Mouse (Mus musculus) heart, embryonic 11.5 days (tissue): ENCODE results near the gene Tpp2. TPM values are rescaled to one million over a fixed set of nuclear protein-coding genes. Genes with fewer than 3 reads are reported as not detected.
"Not testable (repeated sequence)": the region's sequence is repeated elsewhere in the genome, so short reads cannot be mapped to it uniquely, and the experiment has no call there.

Experiments used
- ATAC-seq: fragments of 200-750 bp; cut with Nextera tagmentation; replicated peaks from 2 replicates; pipeline ENCODE4 v1.8.0; 2017; ENCODE audit warnings: moderate library complexity; ENCODE audit not compliant: insufficient number of reproducible peaks, low FRiP score, low TSS enrichment
- H3K27ac ChIP-seq: fragments of 300-500 bp; sonication (generic); 2 replicates; pipeline ENCODE4 v1.5.1; 2014; ENCODE audit warnings: mild to moderate bottlenecking, low read depth, low read length
- H3K27me3 ChIP-seq: fragments of 300-500 bp; sonication (generic); 2 replicates; pipeline ENCODE4 v1.6.1; 2014; ENCODE audit warnings: mild to moderate bottlenecking, low read length, mixed read lengths; ENCODE audit not compliant: control insufficient read depth, insufficient read depth
- H3K36me3 ChIP-seq: fragments of 300-500 bp; sonication (generic); 2 replicates; pipeline ENCODE4 v1.6.1; 2014; ENCODE audit warnings: mild to moderate bottlenecking, low read length, moderate library complexity, mixed read lengths; ENCODE audit not compliant: control insufficient read depth, insufficient read depth
- H3K4me1 ChIP-seq: fragments of 300-500 bp; sonication (generic); 2 replicates; pipeline ENCODE4 v1.6.1; 2014; ENCODE audit warnings: low read length; ENCODE audit not compliant: control insufficient read depth, insufficient read depth
- H3K4me2 ChIP-seq: fragments of 300-500 bp; sonication (generic); 2 replicates; pipeline ENCODE4 v1.6.1; 2014; ENCODE audit warnings: mild to moderate bottlenecking, moderate library complexity
- H3K4me3 ChIP-seq: fragments of 300-500 bp; sonication (generic); 2 replicates; pipeline ENCODE4 v1.5.1; 2014; ENCODE audit warnings: low read depth, low read length
- H3K9ac ChIP-seq: fragments of 300-500 bp; sonication (generic); 2 replicates; pipeline ENCODE4 v1.6.1; 2014; ENCODE audit warnings: mild to moderate bottlenecking, low read depth, low read length, moderate library complexity
- H3K9me3 ChIP-seq: fragments of 300-500 bp; sonication (generic); replicated peaks from 2 replicates; pipeline ENCODE4 v1.6.1; 2016; ENCODE audit warnings: low read length; ENCODE audit not compliant: control insufficient read depth
- WGBS: fragments of 180-500 bp; shearing (Covaris S2); extraction: QIAGEN DNeasy Blood & Tissue Kit; methylation state at CpG from one replicate; pipeline ENCODE4 v1.1.7; 2014; ENCODE audit not compliant: insufficient replicate concordance; 5-methylcytosine and 5-hydroxymethylcytosine counted together
- polyA plus RNA-seq: library from polyadenylated mRNA; unstranded; fragments of >200 nt; fragmentation: Nextera tagmentation; extraction: Ambion mirVana; gene quantifications from 2 replicates; pipeline ENCODE4 v1.2.1, GENCODE M21; 2014

Gene Tpp2
- 54.1 and 57.0 TPM in 2 replicates for polyA plus RNA-seq

GRCm38 (mm10) chr1:43933488-43934415 is at the start of gene Tpp2:
Gene Tpp2 (plus strand): TSS chr1:43933647.
- peak within 1 kb of the TSS; percentile 94 for H3K27ac ChIP-seq
- ATAC-seq: peak; percentile 100
- no peaks in the 10 kb centered on the region for H3K9me3 ChIP-seq
- H3K4me1 ChIP-seq: peaks cover 5% of the 10 kb centered on the region
- no peaks in the 10 kb centered on the region for H3K36me3 ChIP-seq
- H3K9ac ChIP-seq: peak within 1 kb of the TSS; percentile 99
- peak within 1 kb of the TSS; percentile 77 for H3K4me2 ChIP-seq
- peak within 1 kb of the TSS; percentile 100 for H3K4me3 ChIP-seq
- H3K27me3 ChIP-seq: no peaks in the 10 kb centered on the region
- WGBS: under 1% methylated on average over 81 of the region's 81 CpGs

DNA sequence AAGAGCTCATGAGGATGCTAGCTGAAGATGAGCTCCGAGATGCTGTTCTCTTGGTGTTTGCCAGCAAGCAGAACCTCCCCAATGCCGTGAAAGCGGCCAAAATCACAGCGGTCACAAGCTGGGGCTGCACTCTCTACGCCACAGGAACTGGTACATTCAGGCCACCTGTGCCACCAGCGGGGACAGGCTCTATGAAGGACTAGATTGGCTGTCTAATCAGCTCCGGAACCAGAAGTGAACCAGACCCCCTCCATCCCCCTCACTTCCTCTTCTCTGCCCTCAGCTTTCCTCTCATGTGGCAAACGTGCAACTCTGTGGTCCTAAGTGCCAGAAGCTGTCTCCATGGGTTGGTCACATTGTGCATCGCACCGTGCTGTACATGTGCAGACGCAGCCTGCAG is 45.1 kb upstream of the Tpp2 start:
- H3K4me3 ChIP-seq, H3K4me1 ChIP-seq, H3K9me3 ChIP-seq, H3K36me3 ChIP-seq, H3K4me2 ChIP-seq, ATAC-seq, H3K9ac ChIP-seq, H3K27ac ChIP-seq, H3K27me3 ChIP-seq: not testable (repeated sequence)
- WGBS: 82% methylated on average over 11 of the region's 11 CpGs

DNA sequence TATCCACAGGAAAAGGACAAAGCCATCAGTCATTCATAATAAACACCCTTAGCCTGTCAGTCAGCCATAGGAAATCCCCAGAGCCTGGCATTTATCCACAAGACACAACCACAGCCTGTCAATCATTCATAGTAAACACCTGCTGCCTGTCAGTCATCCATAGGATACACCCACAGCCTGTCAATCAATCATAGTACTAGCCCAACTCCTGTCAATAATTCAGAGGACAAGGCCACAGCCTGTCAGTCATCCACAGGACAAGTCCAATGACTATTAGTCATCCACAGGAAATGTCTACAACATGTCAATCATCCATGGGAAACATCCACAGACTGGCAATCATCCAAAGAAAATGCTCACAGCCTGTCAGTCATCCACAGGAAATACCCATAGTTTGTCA is 37.7 kb upstream of the Tpp2 start:
- ATAC-seq: no peak
- Histone ChIP-seq H3K27me3 (no peaks in the 10 kb centered on the region), H3K4me2 (no peak overlapping the region), H3K27ac (no peak overlapping the region), H3K36me3 (no peaks in the 10 kb centered on the region), H3K9me3 (no peaks in the 10 kb centered on the region), H3K4me3 (no peak overlapping the region), H3K9ac (no peak overlapping the region), H3K4me1 (no peaks in the 10 kb centered on the region)

GRCm38 (mm10) chr1:43897131-43897530 is 36.3 kb upstream of the Tpp2 start:
- WGBS: 71% methylated on average over 2 of the region's 2 CpGs
- no peak for ATAC-seq
- H3K9me3 ChIP-seq: no peaks in the 10 kb centered on the region

DNA sequence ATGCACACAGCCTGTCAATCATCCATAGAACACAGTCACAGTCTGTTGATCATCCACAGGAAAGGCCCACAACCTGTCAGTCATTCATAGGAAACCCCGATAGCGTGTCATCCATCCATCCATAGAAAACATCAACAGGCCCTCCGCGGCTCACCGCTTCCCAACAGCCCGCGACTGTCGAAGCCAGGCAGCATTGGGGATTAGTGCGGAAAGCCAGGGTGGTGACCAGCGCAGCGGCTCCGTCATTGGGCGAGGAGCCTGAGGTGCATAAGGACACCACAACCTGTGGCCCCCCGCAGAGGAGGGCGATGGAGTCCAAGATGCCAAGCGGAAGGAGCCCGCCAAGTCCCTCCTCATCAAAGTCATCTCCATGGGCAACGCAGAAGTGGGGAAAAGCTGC is 35.5 kb upstream of the Tpp2 start:
- H3K27ac ChIP-seq: no peak overlapping the region

More at GRCm38 (mm10) chr1:43897131-43897530, 36.3 kb upstream of the Tpp2 start:
- no peak overlapping the region for H3K4me2 ChIP-seq
- no peaks in the 10 kb centered on the region for H3K27me3 ChIP-seq
- H3K9ac ChIP-seq: no peak overlapping the region
- no peaks in the 10 kb centered on the region for H3K36me3 ChIP-seq
- no peaks in the 10 kb centered on the region for H3K4me1 ChIP-seq
- no peak overlapping the region for H3K27ac ChIP-seq
- no peak overlapping the region for H3K4me3 ChIP-seq

DNA sequence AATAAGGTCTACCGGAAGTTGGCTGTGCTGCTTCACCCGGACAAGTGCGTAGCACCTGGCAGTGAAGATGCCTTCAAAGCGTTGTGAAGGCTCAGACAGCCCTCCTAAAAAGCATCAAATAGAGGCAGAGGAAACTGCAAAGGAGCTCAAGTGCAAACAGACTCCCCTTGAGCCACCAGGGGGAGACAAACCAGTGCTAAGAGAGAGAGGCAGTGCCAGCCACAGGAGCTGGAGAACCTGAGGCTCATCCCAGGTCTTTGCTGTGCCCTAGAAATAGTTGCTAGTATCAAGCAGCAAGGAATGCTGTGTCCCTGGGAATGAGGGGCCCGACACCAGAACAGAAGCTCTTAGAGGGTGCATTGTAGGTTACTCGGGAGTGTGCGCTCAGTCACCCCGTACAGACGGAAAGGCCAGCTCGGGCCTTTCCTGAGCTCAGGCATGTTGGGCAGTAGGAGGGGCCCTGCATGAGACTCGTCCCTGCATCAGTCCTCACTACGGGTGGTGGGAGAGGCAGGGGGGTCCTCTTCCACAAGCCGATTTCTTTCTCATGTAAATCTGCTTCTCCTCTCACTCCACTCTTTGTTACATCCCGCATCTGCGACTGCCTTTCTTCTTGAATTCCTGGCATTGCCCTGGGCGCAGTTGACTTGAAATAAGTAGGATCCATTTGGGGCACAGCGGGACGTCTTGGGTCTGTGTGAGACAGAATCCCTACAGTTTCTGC is 34.3 kb upstream of the Tpp2 start:
- WGBS: 15% methylated on average over 18 of the region's 18 CpGs
- peak overlapping the region; percentile 64 for H3K9ac ChIP-seq

More for the DNA sequence above, 35.5 kb upstream of the Tpp2 start:
- WGBS: 79% methylated on average over 18 of the region's 18 CpGs
- Histone ChIP-seq H3K36me3 (no peaks in the 10 kb centered on the region), H3K9me3 (no peaks in the 10 kb centered on the region), H3K4me3 (no peak overlapping the region), H3K27me3 (no peaks in the 10 kb centered on the region), H3K9ac (no peak overlapping the region), H3K4me1 (no peaks in the 10 kb centered on the region), H3K4me2 (no peak overlapping the region)
- ATAC-seq: no peak

GRCm38 (mm10) chr1:43902417-43902816 is 31.0 kb upstream of the Tpp2 start:
- H3K9ac ChIP-seq: no peak overlapping the region
- 60% methylated on average over 1 of the region's 1 CpGs for WGBS
- H3K4me2 ChIP-seq: no peak overlapping the region
- ATAC-seq: no peak
- no peaks in the 10 kb centered on the region for H3K9me3 ChIP-seq
- no peaks in the 10 kb centered on the region for H3K36me3 ChIP-seq
- H3K27me3 ChIP-seq: no peaks in the 10 kb centered on the region
- no peak overlapping the region for H3K27ac ChIP-seq
- H3K4me1 ChIP-seq: no peaks in the 10 kb centered on the region
- no peak overlapping the region for H3K4me3 ChIP-seq

More for the DNA sequence above, 34.3 kb upstream of the Tpp2 start:
- peak overlapping the region; percentile 70 for H3K4me2 ChIP-seq
- H3K4me1 ChIP-seq: no peaks in the 10 kb centered on the region
- H3K9me3 ChIP-seq: no peaks in the 10 kb centered on the region
- ATAC-seq: no peak; the same call in 1 of the 2 replicates
- no peaks in the 10 kb centered on the region for H3K36me3 ChIP-seq
- H3K27ac ChIP-seq: no peak overlapping the region
- no peaks in the 10 kb centered on the region for H3K27me3 ChIP-seq
- peak overlapping the region; percentile 37 for H3K4me3 ChIP-seq

- Histone ChIP-seq H3K36me3 (no peaks in the 10 kb centered on the region), H3K9ac (no peak overlapping the region), H3K27ac (no peak overlapping the region), H3K4me1 (no peaks in the 10 kb centered on the region), H3K4me3 (no peak overlapping the region), H3K27me3 (no peaks in the 10 kb centered on the region), H3K9me3 (no peaks in the 10 kb centered on the region), H3K4me2 (no peak overlapping the region)
- WGBS: 69% methylated on average over 4 of the region's 4 CpGs
- no peak for ATAC-seq
Observed at GRCm38 (mm10) chr1:43902855-43903254, 30.6 kb upstream of the Tpp2 start.
